Mouse (Mus musculus): ENCODE results near the gene Synpr. TPM values are rescaled to one million over a fixed set of nuclear protein-coding genes. Genes with fewer than 3 reads are reported as not detected.

Synpr gene
- total and polyA plus RNA-seq, 3 experiments, result not detected

DNA sequence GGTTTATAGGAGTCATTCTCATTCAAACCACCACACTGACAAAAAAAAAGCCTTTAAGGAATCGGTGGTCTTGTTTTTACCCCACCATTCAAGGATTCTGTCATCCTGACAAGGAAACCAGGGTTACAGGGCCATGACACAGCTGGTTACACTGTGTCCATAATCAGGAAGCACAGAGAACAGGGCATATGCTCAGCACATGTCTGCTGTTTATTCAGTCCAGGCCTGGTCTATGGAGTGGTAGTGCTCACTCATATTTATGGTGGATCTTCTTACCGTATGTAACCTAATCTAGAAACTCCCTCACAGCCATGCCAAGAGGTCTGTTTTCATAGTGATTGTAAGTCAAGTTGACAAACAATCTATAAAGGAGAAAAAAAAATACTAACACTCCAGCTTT lies 293.5 kb downstream of the Synpr start:
- no peak for DNase-seq (ENCODE audit: extremely low read depth)
- in situ Hi-C loops (cut with MboI; ENCODE audit: low pct_ligation_motif_present, low pct_unique_long_range_greater_than_20kb, low sequenced_read_pairs) (no loop called here), dilution Hi-C loops (cut with MboI; ENCODE audit: extremely low pct_ligation_motif_present, extremely low pct_unique_long_range_greater_than_20kb, low sequenced_read_pairs) (no loop called here)
- Histone ChIP-seq H3K36me3 (replicated peaks in 1 of 2; ENCODE audit: control insufficient read depth in 1 of 2, insufficient read depth in 1 of 2, low read length in 1 of 2) (no peaks in the 10 kb centered on the region), H3K9me3 (replicated peaks; ENCODE audit: low read length) (no peaks in the 10 kb centered on the region), H3K9ac (ENCODE audit: insufficient read depth, low read depth) (no peak overlapping the region), H3K27me3 (replicated peaks) (no peaks in the 10 kb centered on the region), H3K4me1 (ENCODE audit: control insufficient read depth in 1 of 2, insufficient read depth in 2 of 2) (no peaks in the 10 kb centered on the region), H3K27ac (ENCODE audit: insufficient read depth, low read depth) (no peak overlapping the region), H3K4me2 (ENCODE audit: insufficient read depth, low read depth, poor library complexity, severe bottlenecking) (no peak overlapping the region), H3K4me3 (replicated peaks in 1 of 3; ENCODE audit: low read depth in 2 of 3, low read length in 2 of 3, poor library complexity in 1 of 3) (no peak overlapping the region), H3K79me2 (replicated peaks; ENCODE audit: control insufficient read depth, extremely low read depth, insufficient read depth, poor library complexity, severe bottlenecking) (no peaks in the 10 kb centered on the region)
- TF ChIP-seq CHD1 (IDR thresholded peaks at IDR 0.05; ENCODE audit: low read depth, low read length) (no peak), MAX (IDR thresholded peaks at IDR 0.05; ENCODE audit: low read length) (no peak), ZKSCAN1 (IDR thresholded peaks at IDR 0.05; ENCODE audit: borderline replicate concordance, low read depth, low read length) (no peak), USF2 (conservative IDR thresholded peaks at IDR 0.05; ENCODE audit: low read depth, low read length) (no peak), POLR2A (IDR thresholded peaks at IDR 0.05; ENCODE audit: low read depth, low read length) (no peak), POLR2AphosphoS2 (IDR thresholded peaks at IDR 0.05; ENCODE audit: low read depth, low read length) (no peak), ELF1 (IDR thresholded peaks at IDR 0.05; ENCODE audit: low read depth, low read length) (no peak), TCF12 (IDR thresholded peaks at IDR 0.05; ENCODE audit: low read depth, low read length) (no peak), USF1 (IDR thresholded peaks at IDR 0.05; ENCODE audit: low read depth, low read length) (no peak), MAFK (IDR thresholded peaks at IDR 0.05; ENCODE audit: insufficient replicate concordance, low read length) (no peak), CTCF (conservative IDR thresholded peaks at IDR 0.05 in 1 of 2, IDR thresholded peaks at IDR 0.05 in 1 of 2; ENCODE audit: low read depth in 2 of 2, low read length in 2 of 2) (no peak), RCOR1 (conservative IDR thresholded peaks at IDR 0.05; ENCODE audit: low read depth, low read length) (no peak), ETS1 (conservative IDR thresholded peaks at IDR 0.05; ENCODE audit: low read depth, low read length) (no peak), MEF2A (IDR thresholded peaks at IDR 0.05; ENCODE audit: borderline replicate concordance, low read depth, low read length) (no peak), NRF1 (IDR thresholded peaks at IDR 0.05; ENCODE audit: low read depth, low read length) (no peak), JUND (conservative IDR thresholded peaks at IDR 0.05; ENCODE audit: low read depth, low read length) (no peak)

DNA sequence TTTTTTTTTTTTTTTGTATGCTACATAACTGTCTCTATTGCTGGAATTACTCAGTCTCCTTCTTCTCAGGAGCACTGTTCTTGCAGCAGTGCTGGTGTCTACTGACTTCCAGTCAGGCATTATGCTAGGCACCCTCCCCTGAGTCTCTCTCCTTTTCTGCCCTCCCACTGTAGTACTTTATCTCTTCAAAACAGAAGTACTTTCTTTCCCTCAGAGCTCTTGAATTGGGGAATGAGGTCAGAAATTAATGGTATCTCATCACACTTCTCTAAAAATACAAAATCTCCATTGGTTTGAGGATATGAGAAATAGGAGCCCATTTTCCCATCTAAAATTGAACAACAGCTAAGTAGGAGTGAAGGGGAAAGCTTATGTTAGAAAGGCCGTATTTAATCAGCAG lies 294.2 kb downstream of the Synpr start:
- DNase-seq (ENCODE audit: extremely low read depth), result no peak
- Histone ChIP-seq H3K36me3 (replicated peaks in 1 of 2; ENCODE audit: control insufficient read depth in 1 of 2, insufficient read depth in 1 of 2, low read length in 1 of 2) (no peaks in the 10 kb centered on the region), H3K4me3 (replicated peaks in 1 of 3; ENCODE audit: low read depth in 2 of 3, low read length in 2 of 3, poor library complexity in 1 of 3) (no peak overlapping the region), H3K27ac (ENCODE audit: insufficient read depth, low read depth) (no peak overlapping the region), H3K9ac (ENCODE audit: insufficient read depth, low read depth) (no peak overlapping the region), H3K79me2 (replicated peaks; ENCODE audit: control insufficient read depth, extremely low read depth, insufficient read depth, poor library complexity, severe bottlenecking) (no peaks in the 10 kb centered on the region), H3K4me1 (ENCODE audit: control insufficient read depth in 1 of 2, insufficient read depth in 2 of 2) (no peaks in the 10 kb centered on the region), H3K9me3 (replicated peaks; ENCODE audit: low read length) (no peaks in the 10 kb centered on the region), H3K27me3 (replicated peaks) (no peaks in the 10 kb centered on the region), H3K4me2 (ENCODE audit: insufficient read depth, low read depth, poor library complexity, severe bottlenecking) (peak overlapping the region; percentile 24; the same call in 1 of the 2 replicates)
- in situ Hi-C loops (cut with MboI; ENCODE audit: low pct_ligation_motif_present, low pct_unique_long_range_greater_than_20kb, low sequenced_read_pairs) (no loop called here), dilution Hi-C loops (cut with MboI; ENCODE audit: extremely low pct_ligation_motif_present, extremely low pct_unique_long_range_greater_than_20kb, low sequenced_read_pairs) (no loop called here)
- no peak for TF ChIP-seq JUND (conservative IDR thresholded peaks at IDR 0.05; ENCODE audit: low read depth, low read length)
- no peak for TF ChIP-seq ZC3H11A (IDR thresholded peaks at IDR 0.05; ENCODE audit: low read depth, low read length)
- TF ChIP-seq HCFC1 (IDR thresholded peaks at IDR 0.05; ENCODE audit: low read depth, low read length), result no peak
- TF ChIP-seq NELFE (IDR thresholded peaks at IDR 0.05; ENCODE audit: low read depth, low read length), result no peak
- no peak for TF ChIP-seq E2F4 (IDR thresholded peaks at IDR 0.05; ENCODE audit: insufficient replicate concordance, low read depth, low read length)
- TF ChIP-seq TBP (conservative IDR thresholded peaks at IDR 0.05; ENCODE audit: low read depth, low read length), result no peak
- TF ChIP-seq POLR2A (IDR thresholded peaks at IDR 0.05; ENCODE audit: low read depth, low read length), result no peak
- TF ChIP-seq USF2 (conservative IDR thresholded peaks at IDR 0.05; ENCODE audit: low read depth, low read length), result no peak
- TF ChIP-seq EP300 (IDR thresholded peaks at IDR 0.05; ENCODE audit: low read length), result no peak
- no peak for TF ChIP-seq BHLHE40 (IDR thresholded peaks at IDR 0.05; ENCODE audit: low read depth, low read length)
- TF ChIP-seq CHD1 (IDR thresholded peaks at IDR 0.05; ENCODE audit: low read depth, low read length), result no peak
- TF ChIP-seq RAD21 (IDR thresholded peaks at IDR 0.05; ENCODE audit: low read depth, low read length), result no peak
- no peak for TF ChIP-seq SIN3A (IDR thresholded peaks at IDR 0.05; ENCODE audit: low read length)
- no peak for TF ChIP-seq NRF1 (IDR thresholded peaks at IDR 0.05; ENCODE audit: low read depth, low read length)
- TF ChIP-seq JUN (IDR thresholded peaks at IDR 0.05; ENCODE audit: insufficient read depth, low read depth, low read length), result no peak

Data from CH12.LX (cell line).